Mouse (Mus musculus) E14TG2a.4 (cell line): Measurements from ENCODE around the gene Fcgr4.
A peak's percentile ranks its signal among the peaks of the same experiment; 100 is the strongest.
"Not testable (repeated sequence)": the region's sequence is repeated elsewhere in the genome, so short reads cannot be mapped to it uniquely, and the experiment has no call there.

Experiments
- H3K27me3 ChIP-seq: 2 replicates; pipeline ENCODE4 v1.6.1; 2014; ENCODE audit warnings: low read length, control low read depth; ENCODE audit not compliant: insufficient read depth
- H3K36me3 ChIP-seq: 2 replicates; pipeline ENCODE4 v1.6.1; 2014; ENCODE audit warnings: low read length, control low read depth; ENCODE audit not compliant: insufficient read depth
- H3K4me1 ChIP-seq: replicated peaks from 2 replicates; pipeline ENCODE4 v1.6.1; 2014; ENCODE audit warnings: low read depth, low read length, control low read depth
- H3K4me3 ChIP-seq: replicated peaks from 2 replicates; pipeline ENCODE4 v1.5.1; 2014; ENCODE audit warnings: mild to moderate bottlenecking, low read length
- H3K9me3 ChIP-seq: 2 replicates; pipeline ENCODE4 v1.6.1; 2014; ENCODE audit warnings: low read length, control low read depth
- CTCF ChIP-seq: conservative IDR thresholded peaks from 2 replicates; pipeline ENCODE4 v1.5.1; 2014; ENCODE audit warnings: low read length
- NANOG ChIP-seq: IDR thresholded peaks from 2 replicates; pipeline ENCODE4 v1.6.1; 2014; ENCODE audit warnings: borderline replicate concordance, low read length, mixed read lengths
- POU5F1 ChIP-seq: IDR thresholded peaks from 2 replicates; pipeline ENCODE4 v1.6.1; 2014; ENCODE audit warnings: low read length, borderline replicate concordance

The Fcgr4 gene

DNA sequence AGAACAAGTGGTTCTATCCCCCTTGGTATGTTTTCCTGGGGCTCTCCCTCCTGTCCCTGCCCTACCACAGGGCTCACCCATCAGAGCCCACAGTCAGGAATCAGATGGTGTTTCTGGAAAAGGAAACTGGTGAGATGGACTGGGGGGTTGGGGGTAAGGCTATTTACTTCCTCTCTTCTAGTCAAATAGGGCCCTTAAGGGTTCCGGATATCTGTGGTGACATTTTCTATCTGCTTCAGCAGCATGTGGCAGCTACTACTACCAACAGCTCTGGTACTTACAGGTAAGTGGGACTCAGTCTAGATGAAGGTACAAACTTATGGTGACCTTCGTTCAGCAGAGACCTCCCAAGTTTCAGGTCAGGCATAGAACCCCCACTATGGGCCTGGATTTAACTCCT lies at the start of gene Fcgr4:
TSS of gene Fcgr4 (plus strand) at position 184 of the 400 bp plus-strand sequence.
- Histone ChIP-seq H3K4me1 (no peaks in the 10 kb centered on the region), H3K36me3 (no peaks in the 10 kb centered on the region), H3K27me3 (peaks cover 3% of the 10 kb centered on the region; the same call in 1 of the 2 replicates), H3K9me3 (peaks cover 3% of the 10 kb centered on the region; the same call in 1 of the 2 replicates), H3K4me3 (no peak within 1 kb of the TSS)
- TF ChIP-seq CTCF: no peak
- TF ChIP-seq NANOG: no peak
- no peak for TF ChIP-seq POU5F1

GRCm38 (mm10) chr1:170972494-170972893 lies 46.2 kb upstream of the Fcgr4 start:
- Histone ChIP-seq H3K4me1 (peaks cover 48% of the 10 kb centered on the region), H3K9me3 (peaks cover 12% of the 10 kb centered on the region), H3K4me3 (no peak overlapping the region), H3K27me3 (no peaks in the 10 kb centered on the region), H3K36me3 (no peaks in the 10 kb centered on the region)
- TF ChIP-seq CTCF (no peak), POU5F1 (no peak), NANOG (no peak)

DNA sequence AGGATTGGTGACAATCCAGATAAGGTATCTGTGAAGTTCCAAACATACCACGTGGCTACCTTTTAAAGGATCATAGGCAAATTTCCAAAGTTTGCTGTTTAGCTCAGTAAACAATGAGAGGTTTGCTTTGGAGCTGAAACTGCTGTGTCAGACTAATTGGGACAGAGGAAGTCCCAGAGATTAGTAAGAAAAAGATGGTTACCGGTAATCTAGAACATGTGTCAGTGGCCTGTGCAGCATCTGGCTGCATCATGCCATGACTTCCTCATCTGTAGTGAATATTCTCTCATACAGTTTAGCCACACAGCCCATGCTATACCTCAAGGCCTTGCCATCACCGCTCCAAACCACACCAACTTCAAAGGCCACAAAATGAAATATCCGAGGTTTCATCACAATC lies 45.8 kb upstream of the Fcgr4 start:
- no peak overlapping the region for H3K4me3 ChIP-seq
- H3K9me3 ChIP-seq: peaks cover 12% of the 10 kb centered on the region
- TF ChIP-seq POU5F1 (no peak), NANOG (no peak), CTCF (no peak)
- peaks cover 48% of the 10 kb centered on the region for H3K4me1 ChIP-seq
- H3K27me3 ChIP-seq: no peaks in the 10 kb centered on the region
- H3K36me3 ChIP-seq: no peaks in the 10 kb centered on the region

GRCm38 (mm10) chr1:170974171-170974570 lies 44.5 kb upstream of the Fcgr4 start:
- Histone ChIP-seq H3K27me3 (no peaks in the 10 kb centered on the region), H3K4me1 (peaks cover 39% of the 10 kb centered on the region), H3K4me3 (no peak overlapping the region), H3K9me3 (peaks cover 4% of the 10 kb centered on the region), H3K36me3 (no peaks in the 10 kb centered on the region)
- TF ChIP-seq CTCF (no peak), POU5F1 (no peak), NANOG (no peak)

DNA sequence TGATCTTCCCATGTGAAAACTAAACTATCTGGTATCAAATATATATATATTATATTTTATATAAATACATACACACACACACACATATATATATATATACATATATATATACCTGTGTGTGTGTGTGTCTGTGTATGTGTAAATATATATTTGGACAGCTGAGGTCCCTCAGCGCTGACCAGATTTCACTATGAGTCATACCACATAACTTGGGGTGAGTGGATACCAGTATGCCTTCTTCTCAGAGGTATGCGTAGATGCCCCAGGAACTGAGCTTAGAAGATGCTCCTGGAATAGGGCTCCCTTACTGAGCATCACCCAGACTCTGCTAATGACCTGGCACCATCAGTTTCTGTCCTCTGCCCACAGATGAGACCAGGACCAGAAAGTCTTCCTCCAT lies 44.0 kb upstream of the Fcgr4 start:
- Histone ChIP-seq H3K9me3 (no peaks in the 10 kb centered on the region), H3K4me1 (peaks cover 43% of the 10 kb centered on the region), H3K27me3 (no peaks in the 10 kb centered on the region), H3K4me3 (no peak overlapping the region), H3K36me3 (no peaks in the 10 kb centered on the region)
- TF ChIP-seq POU5F1: no peak
- no peak for TF ChIP-seq NANOG
- no peak for TF ChIP-seq CTCF

DNA sequence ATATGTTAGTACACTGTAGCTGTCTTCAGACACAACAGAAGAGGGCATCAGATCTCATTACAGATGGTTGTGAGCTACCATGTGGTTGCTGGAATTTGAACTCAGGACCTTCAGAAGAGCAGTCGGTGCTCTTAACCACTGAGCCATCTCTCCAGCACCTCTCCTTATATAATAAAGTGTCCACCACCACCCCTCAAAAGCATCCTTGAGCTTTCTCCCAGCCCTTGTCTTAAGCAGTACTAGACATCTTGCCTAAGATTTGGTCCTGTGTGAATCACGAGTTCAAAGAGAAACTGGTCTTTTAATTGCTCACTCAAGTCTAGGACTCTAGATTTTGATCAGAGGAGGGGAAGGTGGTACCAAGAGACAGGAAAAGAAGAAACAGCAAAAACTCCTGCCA lies 43.4 kb upstream of the Fcgr4 start:
- H3K36me3 ChIP-seq, H3K4me3 ChIP-seq, H3K27me3 ChIP-seq, H3K9me3 ChIP-seq: not testable (repeated sequence)
- H3K4me1 ChIP-seq: peaks cover 49% of the 10 kb centered on the region

DNA sequence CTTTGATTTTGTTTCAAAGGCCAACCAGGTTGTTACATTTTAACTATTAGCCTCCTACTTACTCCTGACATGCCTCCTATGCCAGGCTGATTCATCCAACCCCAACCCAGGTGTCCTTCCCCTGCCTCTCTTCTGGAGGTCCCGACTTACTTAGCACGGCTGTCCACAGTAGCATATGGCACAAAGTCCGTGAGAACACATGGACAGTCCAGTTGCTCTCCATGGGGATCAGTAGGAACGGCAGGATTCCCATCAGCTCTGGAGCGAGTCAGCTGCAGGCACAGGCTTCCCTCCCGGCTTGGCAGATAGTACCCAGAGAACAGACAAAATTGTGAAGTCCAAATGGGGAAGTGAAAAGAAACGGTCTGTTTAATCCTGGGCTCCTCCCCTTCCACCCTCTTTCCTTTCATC lies 43.0 kb upstream of the Fcgr4 start:
- Histone ChIP-seq H3K4me1 (peaks cover 53% of the 10 kb centered on the region), H3K4me3 (no peak overlapping the region), H3K36me3 (no peaks in the 10 kb centered on the region; the same call in 1 of the 2 replicates), H3K27me3 (no peaks in the 10 kb centered on the region), H3K9me3 (no peaks in the 10 kb centered on the region)
- TF ChIP-seq POU5F1 (no peak), CTCF (no peak)

DNA sequence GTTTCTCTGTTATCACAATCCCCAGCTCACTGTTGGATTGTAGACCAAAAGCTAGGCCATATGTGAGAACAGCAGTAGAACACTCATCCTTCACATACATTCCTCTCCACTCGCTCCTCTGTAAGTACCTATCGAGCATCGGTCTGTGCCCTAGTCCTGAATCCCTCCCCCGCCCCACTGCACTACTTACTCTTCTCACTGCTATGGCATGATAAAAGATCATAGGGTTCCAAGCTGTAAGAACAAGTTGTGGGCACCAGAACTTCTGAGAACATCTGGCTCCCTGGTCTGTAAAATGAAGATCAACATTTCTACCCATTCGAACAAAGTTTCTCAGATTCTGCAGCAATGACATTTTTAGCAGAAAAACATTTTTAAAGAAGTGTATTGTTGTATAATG lies 42.3 kb upstream of the Fcgr4 start, which contains the start of gene Fcgr2b:
TSS of gene Fcgr2b (minus strand) at position 101 of the 400 bp plus-strand sequence.
- Histone ChIP-seq H3K27me3 (no peaks in the 10 kb centered on the region), H3K9me3 (no peaks in the 10 kb centered on the region), H3K36me3 (peaks cover 4% of the 10 kb centered on the region), H3K4me1 (peaks cover 57% of the 10 kb centered on the region), H3K4me3 (peak within 1 kb of the TSS; percentile 57)
- TF ChIP-seq NANOG (no peak), POU5F1 (no peak), CTCF (no peak)

DNA sequence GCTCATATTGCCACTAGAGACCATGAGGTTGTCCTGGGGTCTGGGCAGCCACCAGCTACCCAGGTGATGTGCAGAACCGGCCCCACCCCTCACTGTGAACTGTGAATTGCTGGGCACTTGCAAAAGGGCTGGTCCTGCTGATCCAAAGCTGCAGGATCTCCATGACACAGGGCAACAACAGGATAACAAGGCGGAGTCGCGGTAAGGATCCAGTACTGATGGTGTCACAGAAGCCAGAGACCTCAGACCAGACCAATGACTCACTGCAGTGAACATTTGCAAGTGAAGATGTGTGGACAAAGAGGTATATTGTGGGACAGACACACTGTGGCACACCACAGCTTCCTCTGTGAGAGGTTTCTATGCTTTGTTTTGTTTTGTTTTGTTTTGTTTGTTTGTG lies 40.1 kb upstream of the Fcgr4 start:
- TF ChIP-seq POU5F1 (no peak), CTCF (no peak), NANOG (no peak)
- H3K27me3 ChIP-seq: no peaks in the 10 kb centered on the region
- H3K4me1 ChIP-seq: peaks cover 45% of the 10 kb centered on the region
- no peak overlapping the region for H3K4me3 ChIP-seq
- peaks cover 10% of the 10 kb centered on the region for H3K36me3 ChIP-seq
- H3K9me3 ChIP-seq: no peaks in the 10 kb centered on the region

GRCm38 (mm10) chr1:170981679-170982078 lies 37.0 kb upstream of the Fcgr4 start:
- H3K27me3 ChIP-seq, H3K9me3 ChIP-seq, H3K4me3 ChIP-seq: not testable (repeated sequence)
- peaks cover 17% of the 10 kb centered on the region for H3K36me3 ChIP-seq
- peaks cover 59% of the 10 kb centered on the region for H3K4me1 ChIP-seq
